Mouse (Mus musculus): ENCODE results near the gene Oxt.

Oxt gene

GRCm38 (mm10) chr2:130575873-130576272, at the start of gene Oxt:
Gene Oxt, plus strand, starts transcription at chr2:130576173.
- no peak for DNase-seq

- DNase-seq = no peak
These were observed 47.5 kb upstream of the Oxt start for GRCm38 (mm10) chr2:130528457-130528856.

GRCm38 (mm10) chr2:130529290-130529689, 46.7 kb upstream of the Oxt start:
- DNase-seq = no peak

- no peak for DNase-seq
These were observed 46.0 kb upstream of the Oxt start for GRCm38 (mm10) chr2:130529925-130530324.

- no peak for DNase-seq
These were observed 43.8 kb upstream of the Oxt start for GRCm38 (mm10) chr2:130532201-130532600.

- no peak for DNase-seq
These were observed 41.0 kb upstream of the Oxt start for GRCm38 (mm10) chr2:130535017-130535416.

GRCm38 (mm10) chr2:130536890-130537289, 39.1 kb upstream of the Oxt start:
- no peak for DNase-seq

GRCm38 (mm10) chr2:130538876-130539546, 37.0 kb upstream of the Oxt start:
- DNase-seq = no peak

- DNase-seq = no peak
These were observed 35.7 kb upstream of the Oxt start for GRCm38 (mm10) chr2:130540266-130540665.

- DNase-seq = no peak
These were observed 29.0 kb upstream of the Oxt start for GRCm38 (mm10) chr2:130546957-130547356.

GRCm38 (mm10) chr2:130554841-130555240, 21.1 kb upstream of the Oxt start:
- no peak for DNase-seq

GRCm38 (mm10) chr2:130556292-130556691, 19.7 kb upstream of the Oxt start:
- no peak for DNase-seq

GRCm38 (mm10) chr2:130557462-130557861, 18.5 kb upstream of the Oxt start:
- DNase-seq = no peak

GRCm38 (mm10) chr2:130558015-130558414, 18.0 kb upstream of the Oxt start:
- no peak for DNase-seq

- peak; percentile 95 for DNase-seq
These were observed 12.5 kb upstream of the Oxt start, which contains the start of gene Mrps26 for GRCm38 (mm10) chr2:130563212-130564055. Gene Mrps26, plus strand, starts transcription at chr2:130563742.

GRCm38 (mm10) chr2:130564063-130564462, 11.9 kb upstream of the Oxt start:
- peak; percentile 50 for DNase-seq

- no peak for DNase-seq
These were observed 11.0 kb upstream of the Oxt start for GRCm38 (mm10) chr2:130564983-130565382.

- DNase-seq = no peak
These were observed 7.1 kb upstream of the Oxt start for GRCm38 (mm10) chr2:130568921-130569320.

GRCm38 (mm10) chr2:130569926-130570325, 6.0 kb upstream of the Oxt start:
- DNase-seq = no peak

GRCm38 (mm10) chr2:130574960-130575359, 1.0 kb upstream of the Oxt start:
- DNase-seq = no peak

- DNase-seq = peak; percentile 46
These were observed 591 bp downstream of the Oxt start for GRCm38 (mm10) chr2:130576564-130576963.

GRCm38 (mm10) chr2:130577021-130577420, 1.0 kb downstream of the Oxt start:
- DNase-seq = no peak

GRCm38 (mm10) chr2:130577632-130578031, 1.7 kb downstream of the Oxt start:
- peak; percentile 72 for DNase-seq

GRCm38 (mm10) chr2:130578148-130578547, 2.2 kb downstream of the Oxt start:
- DNase-seq = peak; percentile 69

Data from kidney, postnatal 10 days (tissue).